Mouse (Mus musculus): Measurements from ENCODE around the gene Mmrn1.

DNA sequence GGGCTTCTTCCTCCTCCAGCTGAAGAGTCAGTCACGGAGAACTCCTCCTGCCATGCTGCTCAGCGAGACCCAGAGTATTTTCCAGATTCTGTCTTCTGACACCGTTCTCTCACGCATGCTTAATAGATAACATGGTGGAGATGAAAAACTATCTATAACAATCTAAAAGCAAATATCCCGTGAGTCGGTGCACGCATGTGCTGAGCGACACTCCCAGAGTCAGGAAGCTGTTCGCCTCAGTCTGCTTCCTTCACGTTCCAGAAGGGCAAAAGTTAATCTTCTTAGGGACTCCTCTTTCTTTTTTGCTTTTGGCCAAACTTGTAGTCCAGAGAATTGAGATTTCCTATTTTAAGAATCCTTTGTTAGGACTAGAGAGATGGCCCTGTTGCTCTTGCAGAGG is 69.7 kb downstream of the Mmrn1 start:
- TF ChIP-seq CTCF (IDR thresholded peaks at IDR 0.05) (no peak), EP300 (IDR thresholded peaks at IDR 0.05) (no peak)

All from lung, postnatal 0 days (tissue).